ENCODE assay signal across 22 mouse cellular contexts in genomic region chr4:105190826-105191225, GRCm38 (mm10). TPM values are rescaled to one million over a fixed set of nuclear protein-coding genes. Genes with fewer than 3 reads are reported as not detected.
DNase-seq lines count a peak whose midpoint lies in the region; ATAC-seq and TF ChIP-seq lines count a peak whose summit lies in the region.
"Had no signal": no experiment of that assay in that cellular context is flagged by ENCODE, and none has a peak within 500 bp of the region (broad histone marks: within the 10 kb centered on the region; RNA-seq: fewer than 3 reads in every experiment).

No protein-coding gene starts in this region.

- H3K4me1 ChIP-seq in midbrain, embryonic 10.5 days, result peaks cover 36% of the 10 kb centered on the region
- H3K4me1 ChIP-seq in midbrain, embryonic 11.5 days (ENCODE audit: control insufficient read depth, insufficient read depth, low read length), result peaks cover 4% of the 10 kb centered on the region; the same call in 1 of the 2 replicates

- H3K9me3 ChIP-seq in midbrain, embryonic 10.5 days (replicated peaks), result no peaks in the 10 kb centered on the region
- H3K9me3 ChIP-seq in midbrain, embryonic 11.5 days (ENCODE audit: control insufficient read depth, low read length), result no peaks in the 10 kb centered on the region
- H3K9me3 ChIP-seq: embryonic facial prominence, embryonic 15.5 days; forebrain, embryonic 13.5 days; heart, embryonic 15.5 days; midbrain, embryonic 13.5 days; neural tube, embryonic 15.5 days had no signal

- ATAC-seq in midbrain, embryonic 11.5 days (ENCODE audit: low FRiP score), result no peak
- 0 out of 2 replicates have a peak, but pooled peaks have one; percentile 9 for ATAC-seq in megakaryocyte progenitor cell, adult 5-6 weeks (replicated peaks; ENCODE audit: poor library complexity)
- ATAC-seq: activated CD4-positive, CD25-positive, alpha-beta regulatory T cell, adult 4 months; forebrain, embryonic 13.5 days; midbrain, embryonic 13.5 days; Patski had no signal

- 71% methylated on average over 4 of the region's 4 CpGs for WGBS in midbrain, embryonic 10.5 days
- WGBS in midbrain, embryonic 11.5 days, result 75% methylated on average over 4 of the region's 4 CpGs

- peak overlapping the region; percentile 35 for H3K27ac ChIP-seq in gastrocnemius, adult 2 months
- 0 out of 2 replicates have a peak overlapping the region, but pooled peaks have one; percentile 9 for H3K27ac ChIP-seq in midbrain, embryonic 10.5 days (replicated peaks)
- H3K27ac ChIP-seq in midbrain, embryonic 11.5 days (ENCODE audit: low read depth, low read length), result no peak overlapping the region
- H3K27ac ChIP-seq: forebrain, embryonic 13.5 days; neural tube, embryonic 15.5 days had no signal

- H3K4me2 ChIP-seq in midbrain, embryonic 11.5 days, result no peak overlapping the region
- H3K4me2 ChIP-seq: embryonic facial prominence, embryonic 15.5 days; forebrain, embryonic 13.5 days; heart, embryonic 15.5 days; lung, embryonic 14.5 days; midbrain, embryonic 13.5 days; neural tube, embryonic 15.5 days had no signal

- peak; percentile 5 for DNase-seq in gastrocnemius, adult 2 months
- no peak for DNase-seq in gastrocnemius, adult 18-20 months (ENCODE audit: low spot score)
- no peak for DNase-seq in midbrain, embryonic 10.5 days (ENCODE audit: low spot score)
- no peak for DNase-seq in midbrain, embryonic 11.5 days (ENCODE audit: low spot score, missing footprints)
- DNase-seq in yolk sac, embryonic 10.5 days (ENCODE audit: low spot score), result peak; percentile 66
- no peak for DNase-seq in layer of hippocampus, adult 8-10 months (ENCODE audit: low spot score in 2 of 2)
- DNase-seq: adrenal gland, postnatal 36 days; B cell, adult 2 months; cerebellum, adult 9-10 months; kidney, adult 18-20 months; lung, postnatal 4 days; right cerebral cortex, postnatal 4 days had no signal

- H3K36me3 ChIP-seq in midbrain, embryonic 10.5 days, result peaks cover 25% of the 10 kb centered on the region
- H3K36me3 ChIP-seq in midbrain, embryonic 11.5 days (ENCODE audit: control insufficient read depth, insufficient read depth, low read length), result peaks cover 8% of the 10 kb centered on the region; the same call in 1 of the 2 replicates
- H3K36me3 ChIP-seq: heart, embryonic 15.5 days; neural tube, embryonic 15.5 days had no signal

- no peaks in the 10 kb centered on the region for H3K27me3 ChIP-seq in midbrain, embryonic 10.5 days (ENCODE audit: low read depth, poor library complexity, severe bottlenecking)
- no peaks in the 10 kb centered on the region for H3K27me3 ChIP-seq in midbrain, embryonic 11.5 days (ENCODE audit: control insufficient read depth, insufficient read depth, low read length)
- H3K27me3 ChIP-seq: embryonic facial prominence, embryonic 15.5 days; forebrain, embryonic 13.5 days; heart, embryonic 15.5 days; midbrain, embryonic 13.5 days; neural tube, embryonic 15.5 days; Patski had no signal

- H3K4me3 ChIP-seq in gastrocnemius, adult 2 months, result no peak overlapping the region; the same call in 1 of the 2 replicates
- no peak overlapping the region for H3K4me3 ChIP-seq in midbrain, embryonic 10.5 days
- no peak overlapping the region for H3K4me3 ChIP-seq in midbrain, embryonic 11.5 days (ENCODE audit: low read depth, low read length)
- H3K4me3 ChIP-seq: embryonic facial prominence, embryonic 15.5 days; forebrain, embryonic 13.5 days; heart, embryonic 15.5 days; midbrain, embryonic 13.5 days; neural tube, embryonic 15.5 days had no signal

- TF ChIP-seq CTCF in gastrocnemius, adult 2 months (IDR thresholded peaks at IDR 0.05), result no peak

- intact Hi-C loops in gastrocnemius, adult 2 months (cut with DNase I), result no loop called here

- no peak overlapping the region for H3K9ac ChIP-seq in midbrain, embryonic 11.5 days (ENCODE audit: low read length)
- H3K9ac ChIP-seq: embryonic facial prominence, embryonic 15.5 days; forebrain, embryonic 13.5 days; heart, embryonic 15.5 days; lung, embryonic 14.5 days; midbrain, embryonic 13.5 days; neural tube, embryonic 15.5 days had no signal

RNA-seq across cellular contexts. Expression of gene Plpp3, which starts 33.7 kb away (rescaled TPM):
- 10 to 100 TPM; 45.8 to 69.1 TPM for total RNA-seq in gastrocnemius, adult 2 months (2021)
- total RNA-seq in gastrocnemius, adult 18-20 months (2021), result 10 to 100 TPM; 42.6 to 62.5 TPM
- polyA plus RNA-seq in midbrain, embryonic 10.5 days (2016; fragmentation: Nextera tagmentation; extraction: Ambion mirVana), result 44.5 and 55.6 TPM in 2 replicates
- 46.3 and 47.0 TPM in 2 replicates for polyA plus RNA-seq in midbrain, embryonic 11.5 days (2014; fragmentation: Nextera tagmentation; extraction: Ambion mirVana)
- total RNA-seq in megakaryocyte progenitor cell, adult 5-6 weeks (2015), result 0.34 TPM in 1 of 2 replicates, not detected in the other
- total RNA-seq in megakaryocyte progenitor cell, adult 5-6 weeks (2017), result 0.14 TPM in 1 of 2 replicates, not detected in the other
- 100 to 1,000 TPM; 212 to 254 (median 222) TPM for total RNA-seq in layer of hippocampus, adult 8-10 months (2022)
- total RNA-seq: granulocyte monocyte progenitor cell, adult 5-6 weeks had no signal
- polyA plus RNA-seq: activated CD4-positive, CD25-positive, alpha-beta regulatory T cell, adult 4 months had no signal

Comparison
In these comparisons a context has a peak if more than half of its experiments do, and no peak if none do; other contexts are left out.
1. DNase-seq: peak in gastrocnemius, adult 2 months (single experiment) and yolk sac, embryonic 10.5 days (single experiment); none in gastrocnemius, adult 18-20 months (single experiment), midbrain, embryonic 10.5 days (single experiment), midbrain, embryonic 11.5 days (single experiment) and layer of hippocampus, adult 8-10 months (0 of 2).
2. RNA of gene Plpp3, which starts 33.7 kb away (total RNA-seq): 212 to 254 TPM in layer of hippocampus, adult 8-10 months, 45.8 to 69.1 TPM in gastrocnemius, adult 2 months and 42.6 to 62.5 TPM in gastrocnemius, adult 18-20 months; 0.14 to 0.34 TPM in megakaryocyte progenitor cell, adult 5-6 weeks; every median in the first group is over 10 times any median in the second.